Mouse (Mus musculus) ovary, postnatal 36 days (tissue): Measurements from ENCODE around the gene Pced1a.

ENCODE experiments used
- DNase-seq: peaks from one replicate; pipeline ENCODE4 v3.0.0; 2022; ENCODE audit warnings: low spot score, mixed read lengths

Pced1a gene

DNA sequence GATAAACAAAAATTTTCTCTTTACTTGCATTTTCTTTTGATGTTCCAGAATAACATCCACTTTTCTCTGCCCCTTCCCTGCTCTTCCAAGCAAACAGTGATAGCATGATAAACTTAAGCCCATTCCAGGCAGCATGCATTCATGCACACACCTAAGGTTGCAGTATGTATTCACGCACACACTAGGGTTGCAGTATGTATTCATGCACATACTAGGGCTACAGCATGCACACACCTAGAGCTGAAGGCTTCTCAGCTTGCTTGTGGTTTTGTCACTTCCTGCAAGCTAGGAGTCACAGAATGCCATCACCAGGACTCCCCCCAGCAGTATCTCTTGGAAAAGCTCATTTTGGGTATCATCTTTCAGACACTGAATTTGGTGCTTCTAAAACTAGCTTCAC lies 12.3 kb upstream of the Pced1a start:
- DNase-seq = no peak

DNA sequence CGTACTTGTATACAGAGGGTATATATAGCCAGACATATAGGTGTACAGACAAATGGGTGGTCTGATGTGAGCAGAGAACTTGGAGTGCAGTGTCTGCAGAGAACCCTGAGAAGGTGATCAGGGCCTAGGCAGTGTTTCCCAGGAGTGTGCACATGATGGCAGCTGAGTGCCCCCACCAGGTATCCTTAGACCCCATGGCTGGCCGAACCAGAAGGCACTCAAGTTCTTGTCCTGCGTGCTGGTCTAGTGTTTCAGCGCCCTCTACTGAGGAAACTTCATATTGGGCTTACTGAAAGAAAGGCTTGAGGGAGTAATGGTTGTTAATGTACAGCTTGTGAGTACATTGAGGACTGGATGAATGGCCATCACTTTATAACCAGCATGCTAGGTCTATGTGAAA lies 8.7 kb upstream of the Pced1a start:
- DNase-seq = no peak

DNA sequence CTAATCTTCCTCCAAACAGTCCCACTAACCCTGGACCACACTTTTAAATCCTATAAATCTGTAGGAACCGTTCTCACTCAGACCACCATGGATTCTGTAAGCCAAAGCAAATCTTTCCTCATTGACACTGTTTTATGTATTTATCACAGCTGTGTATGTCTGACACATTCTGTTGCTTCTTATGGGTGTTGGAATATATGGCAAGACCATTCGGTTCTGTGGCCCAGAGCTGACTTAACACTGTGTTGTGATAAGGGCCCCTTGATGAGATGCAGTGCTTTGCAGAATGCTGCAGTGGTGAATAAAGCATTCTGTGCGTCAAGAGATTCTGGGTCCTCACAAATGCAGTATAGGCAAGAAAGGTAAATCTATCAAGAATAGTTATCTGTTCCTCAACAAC lies 7.7 kb upstream of the Pced1a start:
- no peak for DNase-seq

DNA sequence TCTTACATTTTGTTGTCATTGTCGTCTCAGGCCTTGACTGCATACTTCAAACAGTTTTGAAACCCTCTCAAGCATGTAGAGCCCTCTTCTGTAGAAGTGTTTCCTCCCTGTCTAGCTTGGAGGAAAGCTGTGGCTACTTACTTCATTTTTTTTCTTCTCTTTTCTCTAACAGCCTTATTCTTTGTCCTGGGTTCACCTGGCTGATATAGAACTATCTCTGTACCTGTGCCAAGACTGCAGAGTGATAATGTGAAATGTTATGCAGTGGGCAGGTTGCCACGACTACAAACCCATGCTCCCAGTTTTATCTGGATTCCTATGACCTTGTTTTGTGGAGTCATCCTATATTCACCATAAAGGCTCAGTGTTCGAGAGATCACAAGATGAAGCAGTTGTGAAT lies 6.0 kb upstream of the Pced1a start:
- DNase-seq = no peak

DNA sequence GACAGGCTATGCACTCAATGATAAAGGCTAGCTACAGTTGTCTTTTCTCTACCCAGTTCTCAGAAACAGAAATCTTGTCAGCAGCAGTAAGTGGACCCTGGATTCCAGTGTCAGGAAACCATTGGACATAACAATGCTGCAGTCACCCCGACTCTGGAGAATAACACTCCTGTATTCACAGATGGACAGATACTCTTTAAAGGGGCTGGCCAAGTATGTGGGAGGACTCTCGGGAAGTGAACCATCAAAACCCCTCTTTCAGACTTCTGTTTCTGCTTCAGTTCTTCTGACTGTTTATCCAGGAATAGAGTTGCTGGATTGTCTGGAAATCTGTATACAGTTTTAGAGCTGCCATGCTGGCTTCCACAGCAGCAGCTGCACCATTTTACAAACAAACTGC lies 5.3 kb upstream of the Pced1a start:
- DNase-seq = no peak

DNA sequence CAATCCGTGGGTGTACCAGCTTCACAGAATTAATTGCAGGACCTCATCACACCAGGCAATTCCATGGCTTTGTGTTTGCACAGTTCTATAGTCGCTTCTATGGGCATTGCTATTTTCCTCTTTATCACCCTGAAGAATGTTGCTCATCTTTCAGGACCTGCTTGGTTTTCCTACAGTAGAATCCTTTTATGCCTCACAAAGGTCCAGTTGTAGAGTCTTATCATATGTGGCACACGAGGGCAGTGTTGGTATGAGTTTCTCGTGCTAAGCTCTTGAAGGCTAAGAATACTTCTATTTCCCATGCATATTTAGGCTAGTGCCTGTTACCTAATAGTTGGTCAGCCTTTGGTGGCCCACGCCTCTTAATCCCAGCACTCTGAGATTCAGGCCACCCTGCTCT lies 611 bp upstream of the Pced1a start:
- no peak for DNase-seq

DNA sequence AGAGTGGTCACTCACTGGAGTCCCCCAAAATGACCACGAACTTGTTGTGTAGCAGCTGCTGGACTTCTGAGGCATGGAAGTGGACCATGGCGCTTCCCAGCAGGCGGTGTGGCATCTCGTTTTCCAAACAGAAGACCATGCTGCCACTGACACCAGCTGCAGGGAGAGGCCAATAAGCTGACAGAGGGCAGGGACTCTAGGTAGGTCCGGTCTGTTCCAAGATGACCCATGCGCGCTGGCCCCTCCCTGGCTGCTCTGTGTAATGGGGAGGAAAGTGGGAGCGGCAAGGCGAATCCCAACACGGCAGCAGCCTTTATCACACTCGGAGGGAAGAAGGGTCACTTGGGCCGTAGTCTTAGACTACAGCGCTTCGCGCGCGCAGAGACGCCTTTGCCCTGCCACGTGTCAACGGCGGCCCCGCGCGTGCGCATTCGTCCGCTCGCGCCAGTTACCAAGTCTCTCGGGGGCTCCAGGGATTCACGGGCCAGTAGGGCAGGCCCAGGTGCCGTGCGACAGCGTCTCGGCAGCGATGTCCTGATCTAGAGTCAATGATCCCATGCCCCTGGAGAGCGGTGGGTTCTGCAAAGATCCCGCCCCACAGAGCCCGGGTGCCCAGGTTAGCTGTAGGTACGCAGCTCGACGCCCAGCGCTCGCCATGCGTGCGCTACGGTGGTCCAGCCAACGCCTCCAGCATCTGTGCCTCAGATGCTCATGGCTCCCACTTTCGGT lies 940 bp downstream of the Pced1a start:
- peak; percentile 82 for DNase-seq

DNA sequence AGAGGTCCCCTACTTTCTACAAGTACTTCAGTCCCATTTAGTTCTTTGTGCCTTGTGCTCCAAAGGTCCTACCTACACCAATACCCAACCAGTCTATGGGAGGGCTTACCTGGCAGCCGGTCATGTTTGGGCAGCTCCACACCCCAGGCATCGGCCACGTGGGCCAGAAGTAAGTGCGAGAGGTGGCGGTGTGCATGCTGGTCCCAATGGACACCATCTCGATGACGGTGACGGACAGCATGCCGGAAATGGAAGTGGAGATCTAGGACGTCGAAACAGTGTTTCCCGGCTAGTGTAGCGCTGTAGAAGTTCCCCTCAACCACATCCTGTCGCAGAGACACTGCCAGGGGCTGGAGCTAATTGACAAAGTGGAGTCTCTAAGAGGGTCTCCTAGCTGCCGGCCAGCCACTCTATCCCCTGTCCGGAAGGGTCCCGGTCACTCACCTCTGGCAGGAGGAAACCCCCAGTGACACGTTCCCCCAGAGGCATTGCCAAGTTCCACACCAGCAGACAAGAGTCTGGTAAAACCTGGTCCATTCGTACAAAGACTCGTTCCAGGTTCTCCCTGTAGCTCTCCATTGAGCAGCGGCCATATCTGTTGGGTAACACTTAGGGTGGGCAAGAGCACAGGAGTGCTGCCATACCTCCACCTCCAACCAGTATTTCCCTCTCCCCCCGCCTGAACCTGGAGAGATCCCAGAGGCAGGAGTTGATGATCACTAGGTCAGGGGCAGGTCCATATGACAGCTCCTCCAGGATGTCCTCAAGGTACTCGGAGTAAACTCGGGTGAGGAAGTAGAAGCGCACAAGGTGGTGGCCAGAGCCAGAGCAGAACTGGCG lies 2.5 kb downstream of the Pced1a start:
- no peak for DNase-seq

DNA sequence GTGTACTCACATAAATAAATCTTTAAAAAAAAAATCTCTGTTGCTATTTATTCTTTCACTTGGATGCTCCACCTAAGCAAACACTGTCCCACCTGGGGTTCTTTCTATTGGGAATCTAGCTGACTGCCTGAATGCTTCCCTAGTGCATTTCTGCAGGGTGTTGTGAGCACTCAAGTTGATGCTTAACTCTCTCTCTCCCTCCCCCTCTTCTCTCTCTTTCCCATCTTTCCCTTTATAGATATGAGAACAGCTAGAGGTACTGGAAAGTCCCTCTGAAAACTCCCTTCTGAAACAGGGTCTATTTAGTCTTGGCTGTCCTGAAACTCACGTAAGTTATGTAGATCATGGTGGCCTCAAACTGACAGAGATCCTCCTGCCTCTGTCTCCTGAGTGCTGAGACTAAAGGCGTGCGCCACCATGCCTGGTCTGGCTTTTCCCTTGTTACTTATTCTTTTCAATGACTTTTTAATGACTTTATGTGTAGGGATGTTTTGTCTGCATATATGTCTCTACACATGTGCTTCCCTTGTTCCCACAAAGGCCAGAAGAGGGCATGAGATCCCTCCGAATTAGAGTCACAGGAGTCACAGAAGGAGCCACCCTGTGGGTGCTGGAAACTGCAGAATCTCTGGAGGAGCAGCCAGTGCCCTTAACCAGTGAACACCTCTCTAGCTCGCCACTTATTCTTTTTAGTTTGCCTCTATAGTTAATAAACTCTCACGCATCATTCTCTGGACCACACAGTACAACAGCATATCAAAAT lies 10.2 kb downstream of the Pced1a start:
- no peak for DNase-seq

DNA sequence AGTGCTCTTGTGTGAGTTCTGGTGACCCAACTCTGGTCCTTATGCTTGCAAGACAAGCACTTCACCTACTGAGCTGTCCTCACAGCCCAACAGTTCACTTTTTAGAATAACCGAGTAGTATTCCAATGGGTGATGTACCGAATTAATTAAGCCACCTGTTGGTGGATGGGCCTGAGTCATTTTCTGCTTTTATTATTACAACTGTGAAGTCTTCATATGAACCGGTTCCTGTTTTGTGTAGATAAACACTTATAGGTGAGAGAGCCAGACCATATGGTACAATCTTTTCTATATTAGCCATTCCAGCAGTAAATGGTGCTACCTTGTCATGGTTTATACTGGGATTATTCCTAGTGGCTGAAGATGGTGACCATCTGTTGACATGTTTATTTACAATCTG lies 11.7 kb downstream of the Pced1a start:
- DNase-seq = no peak

DNA sequence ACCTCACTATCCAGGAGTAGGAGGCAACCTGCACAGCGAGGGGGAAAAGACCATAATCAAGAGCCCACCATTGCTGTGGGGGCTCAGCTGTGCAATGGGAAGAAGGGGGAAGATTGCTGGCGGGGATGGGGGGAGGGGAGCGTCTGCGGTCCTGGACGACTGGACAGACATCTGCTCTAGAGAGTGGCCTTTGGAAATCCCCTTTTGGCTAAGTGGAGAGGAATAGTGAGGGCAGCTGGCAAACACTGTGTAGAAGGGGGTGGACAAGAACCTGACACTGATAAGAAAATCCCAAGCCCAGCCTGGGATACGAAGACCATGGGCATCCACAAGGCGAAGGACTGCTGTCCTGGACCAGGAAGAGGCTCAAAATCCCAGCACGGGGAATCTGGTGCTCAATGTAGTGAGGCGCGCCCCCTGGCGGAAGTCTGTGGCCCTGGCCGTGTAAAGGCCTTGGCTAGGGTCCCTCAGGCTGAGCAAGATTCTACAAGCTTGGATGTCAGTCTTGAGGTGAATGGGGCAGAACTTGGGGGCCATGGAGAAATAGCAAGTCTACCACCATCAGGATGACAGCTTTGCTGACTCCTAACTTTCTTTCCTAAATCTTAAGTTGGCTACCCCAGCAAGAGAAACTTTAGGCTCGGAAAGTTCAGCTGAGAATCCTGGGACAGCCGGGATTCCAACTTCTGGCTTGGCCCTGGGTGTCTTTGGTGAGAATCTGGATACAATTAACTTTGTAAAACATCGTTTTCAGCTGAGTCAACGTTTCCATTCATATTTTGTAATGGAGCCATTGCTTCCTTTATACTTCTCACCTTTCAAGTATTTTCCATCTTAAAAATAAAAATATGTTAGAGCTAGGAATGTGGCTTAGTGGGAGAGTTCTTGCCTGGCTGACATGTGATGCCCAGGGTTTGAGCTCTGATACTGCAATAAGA lies 12.7 kb downstream of the Pced1a start:
- DNase-seq = peak; percentile 87

DNA sequence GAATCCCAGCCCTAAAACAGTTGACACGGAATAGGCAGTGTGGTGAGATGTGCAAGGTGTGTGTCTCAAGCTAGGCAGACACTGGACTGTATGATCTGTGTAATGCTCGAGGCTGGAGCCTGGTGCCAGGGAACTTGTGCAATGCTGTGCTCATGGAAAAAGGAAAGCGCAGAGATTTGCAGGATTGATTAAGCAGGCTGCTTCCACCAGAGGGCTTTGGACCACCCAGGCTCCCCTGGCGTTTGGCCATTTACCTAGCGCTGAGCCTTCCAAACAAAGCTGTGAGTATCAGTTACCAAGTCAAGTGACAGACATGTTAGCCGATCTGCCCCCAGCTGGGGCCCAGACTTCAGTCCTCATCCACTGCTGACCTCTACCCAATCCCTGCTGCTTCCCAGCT lies 16.3 kb downstream of the Pced1a start:
- no peak for DNase-seq

DNA sequence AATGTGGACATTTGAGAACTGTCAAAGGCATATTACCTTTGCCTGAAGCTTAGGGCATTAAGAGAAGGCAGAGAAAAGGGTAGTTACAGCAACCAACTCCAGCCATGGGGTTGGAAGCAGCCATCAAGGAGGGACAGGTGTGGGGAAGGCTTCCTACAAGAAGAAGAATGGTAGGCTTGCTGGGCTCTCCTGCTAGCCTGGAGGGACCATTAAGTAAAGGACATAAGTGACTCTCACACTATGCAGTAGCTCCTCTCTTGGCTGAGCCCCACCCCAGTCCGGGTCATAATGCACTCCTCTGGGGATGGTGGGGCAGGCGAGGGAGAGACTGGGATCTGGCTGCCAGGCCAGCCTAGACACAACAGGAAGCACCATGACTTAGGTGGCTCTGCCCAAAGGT lies 18.3 kb downstream of the Pced1a start, which contains the start of gene Tmem239:
Gene Tmem239, plus strand, starts transcription at position 301 of the 400 bp plus-strand sequence.
- DNase-seq = no peak

DNA sequence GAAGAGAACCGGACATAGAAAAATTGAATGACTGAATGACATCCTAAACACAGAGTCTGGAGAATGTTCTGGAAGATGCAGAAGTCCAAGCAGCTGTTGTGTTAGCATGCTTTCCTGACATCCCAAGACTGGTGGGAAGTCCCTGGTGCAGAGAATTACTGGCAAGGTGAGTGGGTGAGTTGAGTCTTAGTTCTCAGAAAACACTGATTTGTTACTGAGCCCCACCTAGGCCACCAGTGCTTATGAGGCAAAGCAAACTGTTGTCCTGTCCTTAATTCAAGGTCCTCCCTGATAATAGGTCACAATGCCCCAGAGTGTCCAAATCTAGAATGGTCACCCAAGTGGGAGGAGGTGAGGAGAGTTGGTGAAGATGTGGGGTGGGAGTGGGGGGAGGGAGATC lies 19.6 kb downstream of the Pced1a start, which contains the start of the genes Gm28372 and 1700020A23Rik:
Gene Gm28372, plus strand, starts transcription at position 301 of the 400 bp plus-strand sequence.
Gene 1700020A23Rik, plus strand, starts transcription at position 321 of the 400 bp plus-strand sequence.
- no peak for DNase-seq

DNA sequence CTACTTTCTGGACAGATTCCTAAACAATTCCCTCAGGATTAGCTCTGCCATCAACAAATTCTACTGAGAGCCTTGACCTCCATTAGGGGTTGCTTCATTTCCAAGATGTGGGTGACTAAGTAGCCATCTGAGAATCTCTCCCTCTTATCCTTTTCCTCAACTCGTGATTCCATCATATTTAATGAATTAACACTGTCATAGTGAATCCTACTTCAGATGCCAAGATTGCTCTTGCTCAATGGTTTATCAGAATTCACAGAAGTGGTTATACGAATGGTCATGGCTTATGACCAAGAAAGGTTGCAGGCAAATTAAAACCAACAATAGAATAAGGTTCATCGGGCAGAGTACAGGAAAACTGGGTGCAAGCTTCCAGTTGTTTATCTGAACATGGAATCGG lies 22.6 kb downstream of the Pced1a start:
- DNase-seq = no peak

DNA sequence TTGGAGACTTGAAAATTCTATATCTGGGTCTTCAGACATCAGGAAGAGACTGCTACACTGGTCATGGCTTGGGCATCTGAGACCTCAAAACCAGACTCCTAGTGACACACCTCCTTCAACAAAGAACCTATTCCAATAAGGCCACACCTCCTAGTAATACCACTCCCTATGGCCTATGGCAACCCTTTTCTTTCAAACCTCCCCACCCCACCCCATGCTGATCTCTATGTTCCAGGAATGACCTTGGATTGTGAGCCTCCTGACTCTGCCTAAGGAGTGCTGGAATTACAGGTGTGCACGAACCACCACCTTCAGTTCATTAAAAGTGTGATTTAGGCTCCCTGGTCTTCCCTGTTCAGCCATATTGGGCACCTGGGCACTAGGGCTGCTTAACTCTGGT lies 24.5 kb downstream of the Pced1a start:
- DNase-seq = no peak

DNA sequence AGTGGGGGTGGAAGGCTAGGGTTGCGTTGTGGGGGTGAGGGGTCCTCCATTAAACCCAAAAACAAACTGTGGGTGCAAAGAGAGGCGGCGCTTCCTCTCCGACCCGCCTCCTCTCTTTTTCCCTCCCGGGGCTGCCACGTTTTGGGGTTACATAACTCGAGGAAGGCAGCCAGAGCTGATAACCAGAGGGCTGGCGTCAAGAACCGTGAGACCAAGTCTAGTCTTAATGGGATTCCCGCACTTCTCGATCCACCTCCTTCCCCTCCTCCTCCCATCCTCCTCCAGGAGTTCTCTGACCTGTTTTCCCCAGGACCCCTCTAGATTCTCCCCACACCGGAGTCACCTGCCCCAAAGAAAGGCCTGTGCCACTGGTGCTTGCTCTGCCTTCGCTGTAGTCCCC lies 26.4 kb downstream of the Pced1a start:
- peak; percentile 37 for DNase-seq

DNA sequence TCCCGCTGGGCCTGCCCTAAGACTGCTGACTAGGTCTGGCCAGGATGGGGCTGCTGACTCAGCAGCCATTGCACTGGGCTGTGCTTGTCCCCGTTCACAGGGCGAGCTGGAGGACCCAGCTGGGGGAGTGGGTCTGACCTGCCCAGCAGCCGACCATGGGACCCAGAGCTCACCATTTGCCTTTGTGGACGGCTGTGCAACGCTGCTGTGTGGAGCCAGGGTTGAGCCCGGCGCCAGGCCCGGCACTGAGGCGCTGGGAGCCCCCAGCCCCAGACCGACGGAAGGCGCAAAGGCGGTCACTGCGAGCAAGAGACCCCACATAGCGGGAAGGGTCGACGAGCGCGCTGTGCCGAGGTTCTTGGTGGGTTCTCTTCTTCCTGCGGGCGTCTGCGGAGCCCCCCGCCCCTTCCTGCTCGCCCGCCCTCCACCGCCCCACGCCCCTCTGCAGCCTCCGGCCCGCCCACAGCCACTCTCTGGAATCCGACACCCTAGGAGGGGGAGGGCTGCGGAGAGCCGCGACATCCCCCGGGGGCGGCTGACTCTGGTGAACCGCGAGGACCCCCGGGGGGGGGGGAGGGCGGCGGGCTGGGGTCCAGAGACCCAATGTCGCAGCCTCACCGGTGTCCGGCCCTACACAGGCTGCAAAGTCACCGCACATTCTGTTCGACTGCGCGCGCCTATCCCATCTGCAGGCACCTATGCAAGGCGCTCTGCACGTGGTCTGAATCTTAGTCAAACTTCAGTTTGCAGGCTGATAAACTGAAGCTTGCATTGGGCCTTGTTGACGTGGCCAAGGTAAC lies 27.1 kb downstream of the Pced1a start, which contains the start of gene Cpxm1:
Gene Cpxm1, minus strand, starts transcription at position 389 of the 800 bp plus-strand sequence.
- DNase-seq = peak; percentile 51

DNA sequence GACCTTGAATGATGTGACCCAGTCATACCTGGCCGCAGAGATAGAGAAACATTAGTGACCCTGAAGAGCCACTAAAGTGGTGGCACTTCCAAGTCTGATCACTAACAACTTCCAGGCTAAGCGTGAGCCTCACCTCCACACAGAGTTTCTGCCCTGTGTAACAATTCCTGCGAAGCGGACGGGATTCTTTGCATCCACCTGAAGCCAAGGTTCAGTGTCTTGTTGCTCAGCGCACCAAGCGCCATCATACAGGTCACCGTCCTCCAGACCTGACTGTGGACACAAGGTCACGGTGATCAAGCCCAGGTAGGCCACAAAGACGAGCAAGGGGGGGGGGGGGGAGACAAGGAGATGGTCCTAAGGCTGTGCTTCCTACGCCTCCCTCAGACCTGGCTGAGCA lies 28.8 kb downstream of the Pced1a start:
- no peak for DNase-seq

DNA sequence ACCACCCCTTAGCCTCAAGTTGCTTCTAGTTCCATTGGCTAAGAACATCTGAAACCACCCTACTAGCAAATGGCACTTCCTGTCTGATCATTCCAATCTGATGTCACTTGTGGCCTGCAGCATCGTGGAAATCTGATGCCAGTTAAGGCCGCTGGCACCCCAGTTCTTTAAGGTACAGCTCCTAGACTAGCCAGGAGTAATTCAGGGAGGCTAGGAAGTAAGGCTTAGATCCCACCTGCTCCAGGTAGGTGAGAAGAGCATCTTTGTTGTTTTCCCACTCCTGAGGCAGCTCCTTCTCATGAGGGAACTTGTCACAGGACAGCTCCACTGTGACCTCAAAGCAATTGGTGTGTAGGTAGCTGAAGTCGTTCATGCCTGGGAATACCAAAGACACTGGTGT lies 31.7 kb downstream of the Pced1a start:
- no peak for DNase-seq
